Mouse (Mus musculus) forebrain, postnatal 0 days (tissue): ENCODE results near the gene Gabpb2. TPM values are rescaled to one million over a fixed set of nuclear protein-coding genes. Genes with fewer than 3 reads are reported as not detected.

Experiments used
- ATAC-seq: fragments of 200-750 bp; cut with Nextera tagmentation; 2 replicates; pipeline ENCODE4 v1.8.0; 2017; ENCODE audit warnings: mild to moderate bottlenecking, moderate library complexity
- DNase-seq: peaks from one replicate; pipeline ENCODE4 v3.0.0-alpha.2; 2015
- H3K27ac ChIP-seq: fragments of 300-500 bp; sonication (generic); 2 replicates; pipeline ENCODE4 v1.5.1; 2014; ENCODE audit warnings: low read depth, mild to moderate bottlenecking, antibody characterized with exemption, low read length, moderate library complexity, mixed read lengths
- H3K27me3 ChIP-seq: fragments of 300-500 bp; sonication (generic); 2 replicates; pipeline ENCODE4 v1.6.1; 2014; ENCODE audit warnings: mild to moderate bottlenecking, low read length, mixed read lengths; ENCODE audit not compliant: insufficient read depth
- H3K36me3 ChIP-seq: fragments of 300-500 bp; sonication (generic); 2 replicates; pipeline ENCODE4 v1.6.1; 2014; ENCODE audit warnings: mild to moderate bottlenecking, moderate library complexity; ENCODE audit not compliant: insufficient read depth
- H3K4me1 ChIP-seq: fragments of 300-500 bp; sonication (generic); 2 replicates; pipeline ENCODE4 v1.6.1; 2014; ENCODE audit warnings: antibody characterized with exemption; ENCODE audit not compliant: insufficient read depth
- H3K4me2 ChIP-seq: fragments of 300-500 bp; sonication (generic); 2 replicates; pipeline ENCODE4 v1.6.1; 2014; ENCODE audit warnings: low read depth, mild to moderate bottlenecking, moderate library complexity
- H3K4me3 ChIP-seq: fragments of 300-500 bp; sonication (generic); 2 replicates; pipeline ENCODE4 v1.5.1; 2014; ENCODE audit warnings: low read depth, low read length, mixed read lengths
- H3K9ac ChIP-seq: fragments of 300-500 bp; sonication (generic); 2 replicates; pipeline ENCODE4 v1.6.1; 2014; ENCODE audit warnings: mild to moderate bottlenecking
- H3K9me3 ChIP-seq: fragments of 300-500 bp; sonication (generic); 2 replicates; pipeline ENCODE4 v1.6.1; 2016; ENCODE audit warnings: low read length
- CTCF ChIP-seq: sonication (generic); IDR thresholded peaks from 2 replicates; pipeline ENCODE4 v1.5.1; 2016; ENCODE audit warnings: antibody characterized with exemption, control low read depth, low read depth
- whole genome bisulfite sequencing: fragments of 180-500 bp; shearing (Covaris S2); extraction: QIAGEN DNeasy Blood & Tissue Kit; methylation state at CpG from one replicate; pipeline ENCODE4 v1.1.7; 2014; 5-methylcytosine and 5-hydroxymethylcytosine counted together
- polyA plus RNA-seq: library from polyadenylated mRNA; unstranded; fragments of >200 nt; fragmentation: Nextera tagmentation; extraction: Ambion mirVana; gene quantifications from 2 replicates; pipeline ENCODE4 v1.2.1, GENCODE M21; 2015
- total RNA-seq: library from RNA; depleted of rRNA; stranded (reverse); fragments of >200 nt; gene quantifications from 2 replicates; pipeline ENCODE4 v1.2.3, GENCODE M21; 2014

The Gabpb2 gene
- total and polyA plus RNA-seq, 2 experiments from 2014 or later, result 1.5 to 9.9 TPM

DNA sequence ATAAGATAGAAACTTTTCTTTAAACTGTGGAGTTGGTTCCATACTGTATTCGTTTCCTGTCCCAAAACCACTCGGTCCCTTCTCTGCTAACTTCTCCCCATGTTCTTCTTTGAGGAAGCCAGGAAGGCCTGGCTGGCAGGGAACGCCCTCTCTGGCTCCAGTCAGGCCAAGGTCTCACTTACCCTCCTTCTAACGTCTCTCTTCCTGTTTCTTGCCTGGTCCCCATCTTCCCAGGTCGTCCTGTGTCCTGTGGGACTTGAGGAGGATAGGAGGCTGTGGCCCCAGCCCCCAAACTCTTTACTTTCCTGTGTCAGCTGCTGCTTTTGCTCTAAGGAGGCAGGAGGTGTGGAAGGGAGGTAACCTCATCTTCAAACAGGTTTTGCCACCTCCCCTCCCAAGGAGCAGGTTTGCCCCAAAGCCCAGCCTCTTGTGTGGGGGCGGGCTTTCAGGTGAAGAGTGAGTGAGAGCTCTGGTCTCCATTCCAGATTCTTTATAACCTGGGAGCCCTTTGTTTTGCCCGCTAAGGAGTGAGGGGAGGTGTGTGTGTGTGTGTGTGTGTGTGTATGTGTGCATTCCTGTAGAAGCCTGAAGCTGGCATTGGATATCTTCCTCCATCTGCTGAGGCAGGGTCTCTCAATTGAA lies 33.2 kb upstream of the Gabpb2 start, which contains the start of gene Bnipl:
TSS of gene Bnipl (minus strand) at position 411 of the 642 bp plus-strand sequence.
- H3K9ac ChIP-seq, result no peak within 1 kb of the TSS
- no peak for DNase-seq
- TF ChIP-seq CTCF, result no peak
- no peak within 1 kb of the TSS for H3K4me3 ChIP-seq
- no peak for ATAC-seq
- H3K4me2 ChIP-seq, result no peak within 1 kb of the TSS
- no peaks in the 10 kb centered on the region for H3K4me1 ChIP-seq
- H3K36me3 ChIP-seq, result peaks cover 29% of the 10 kb centered on the region
- H3K27ac ChIP-seq, result no peak within 1 kb of the TSS
- 58% methylated on average over 7 of the region's 7 CpGs for WGBS
- H3K9me3 ChIP-seq, result no peaks in the 10 kb centered on the region
- H3K27me3 ChIP-seq, result no peaks in the 10 kb centered on the region

- 80% methylated on average over 5 of the region's 5 CpGs for WGBS
- Histone ChIP-seq H3K4me3 (no peak overlapping the region), H3K27me3 (no peaks in the 10 kb centered on the region), H3K9me3 (no peaks in the 10 kb centered on the region), H3K4me1 (no peaks in the 10 kb centered on the region), H3K27ac (no peak overlapping the region), H3K9ac (no peak overlapping the region), H3K36me3 (peaks cover 24% of the 10 kb centered on the region), H3K4me2 (no peak overlapping the region)
- no peak for TF ChIP-seq CTCF
- no peak for DNase-seq
- ATAC-seq, result no peak
Observed at GRCm38 (mm10) chr3:95250361-95250760, 32.6 kb upstream of the Gabpb2 start.

GRCm38 (mm10) chr3:95247660-95248336 lies 30.1 kb upstream of the Gabpb2 start:
- DNase-seq (no peak), ATAC-seq (no peak)
- no peak overlapping the region for H3K4me3 ChIP-seq
- no peak overlapping the region for H3K4me2 ChIP-seq
- 88% methylated on average over 1 of the region's 1 CpGs for WGBS
- no peak for TF ChIP-seq CTCF
- no peak overlapping the region for H3K27ac ChIP-seq
- H3K9me3 ChIP-seq, result no peaks in the 10 kb centered on the region
- no peaks in the 10 kb centered on the region for H3K27me3 ChIP-seq
- no peaks in the 10 kb centered on the region for H3K4me1 ChIP-seq
- H3K36me3 ChIP-seq, result peaks cover 10% of the 10 kb centered on the region; the same call in 1 of the 2 replicates
- H3K9ac ChIP-seq, result no peak overlapping the region

GRCm38 (mm10) chr3:95246465-95247231 lies 28.9 kb upstream of the Gabpb2 start:
- no peak overlapping the region for H3K4me3 ChIP-seq
- DNase-seq, result no peak
- no peak overlapping the region for H3K9ac ChIP-seq
- H3K27ac ChIP-seq, result no peak overlapping the region
- H3K27me3 ChIP-seq, result no peaks in the 10 kb centered on the region
- no peak; the same call in 1 of the 2 replicates for ATAC-seq
- no peak for TF ChIP-seq CTCF
- no peaks in the 10 kb centered on the region for H3K9me3 ChIP-seq
- no peaks in the 10 kb centered on the region for H3K4me1 ChIP-seq
- H3K36me3 ChIP-seq, result peaks cover 12% of the 10 kb centered on the region
- H3K4me2 ChIP-seq, result no peak overlapping the region
- 61% methylated on average over 5 of the region's 5 CpGs for WGBS

DNA sequence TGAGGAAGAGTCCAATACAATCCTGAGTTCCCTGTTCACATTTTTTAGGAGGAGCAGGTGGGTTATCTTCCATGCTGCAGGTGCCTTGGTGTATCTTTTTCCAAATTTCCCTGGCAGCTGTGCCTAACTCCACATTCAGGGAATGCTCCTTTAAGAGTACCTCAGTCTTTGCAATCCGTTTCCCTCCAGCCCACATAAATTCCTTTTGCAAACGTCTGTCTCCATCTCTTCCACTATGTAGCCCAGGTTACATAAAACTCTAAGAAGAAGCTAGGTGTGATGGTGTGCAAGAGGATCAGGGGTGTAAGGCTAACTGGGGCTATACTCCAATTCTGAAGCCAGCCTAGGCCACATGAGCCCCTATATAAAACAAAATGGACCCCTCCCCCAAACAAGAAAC lies 25.4 kb upstream of the Gabpb2 start:
- TF ChIP-seq CTCF, result no peak
- Histone ChIP-seq H3K9me3 (no peaks in the 10 kb centered on the region), H3K27ac (no peak overlapping the region), H3K4me1 (no peaks in the 10 kb centered on the region), H3K4me2 (no peak overlapping the region), H3K36me3 (peaks cover 11% of the 10 kb centered on the region), H3K4me3 (no peak overlapping the region), H3K9ac (no peak overlapping the region), H3K27me3 (no peaks in the 10 kb centered on the region)
- no peak for DNase-seq
- 81% methylated on average over 2 of the region's 2 CpGs for WGBS
- ATAC-seq, result no peak

DNA sequence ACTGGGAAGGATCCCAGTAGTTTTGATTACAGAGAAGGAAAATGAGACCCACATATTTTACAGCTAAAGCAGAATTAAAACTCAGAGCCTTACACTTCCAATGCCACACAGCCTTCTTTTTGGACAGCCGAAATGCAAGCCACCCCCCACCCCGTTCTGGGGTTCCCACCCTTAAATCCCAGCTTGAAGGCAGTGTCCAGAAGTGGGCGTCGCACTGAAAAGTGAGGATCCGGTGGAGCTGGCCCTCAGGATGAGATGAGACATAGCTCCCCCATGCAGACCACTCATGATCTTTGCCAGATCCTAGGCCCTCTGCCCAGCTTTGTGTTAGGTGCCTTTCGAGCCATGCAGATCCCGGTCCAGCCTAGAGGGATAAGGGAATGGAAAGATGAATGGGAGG lies 23.8 kb upstream of the Gabpb2 start, which contains the start of gene Gm128:
TSS of gene Gm128 (minus strand) at position 101 of the 400 bp plus-strand sequence.
- DNase-seq, result no peak
- no peak for TF ChIP-seq CTCF
- no peak within 1 kb of the TSS for H3K27ac ChIP-seq
- 83% methylated on average over 7 of the region's 7 CpGs for WGBS
- H3K4me2 ChIP-seq, result no peak within 1 kb of the TSS
- H3K36me3 ChIP-seq, result peaks cover 16% of the 10 kb centered on the region
- no peaks in the 10 kb centered on the region for H3K4me1 ChIP-seq
- H3K9me3 ChIP-seq, result no peaks in the 10 kb centered on the region
- no peak within 1 kb of the TSS for H3K4me3 ChIP-seq
- H3K9ac ChIP-seq, result no peak within 1 kb of the TSS
- H3K27me3 ChIP-seq, result no peaks in the 10 kb centered on the region
- no peak for ATAC-seq

DNA sequence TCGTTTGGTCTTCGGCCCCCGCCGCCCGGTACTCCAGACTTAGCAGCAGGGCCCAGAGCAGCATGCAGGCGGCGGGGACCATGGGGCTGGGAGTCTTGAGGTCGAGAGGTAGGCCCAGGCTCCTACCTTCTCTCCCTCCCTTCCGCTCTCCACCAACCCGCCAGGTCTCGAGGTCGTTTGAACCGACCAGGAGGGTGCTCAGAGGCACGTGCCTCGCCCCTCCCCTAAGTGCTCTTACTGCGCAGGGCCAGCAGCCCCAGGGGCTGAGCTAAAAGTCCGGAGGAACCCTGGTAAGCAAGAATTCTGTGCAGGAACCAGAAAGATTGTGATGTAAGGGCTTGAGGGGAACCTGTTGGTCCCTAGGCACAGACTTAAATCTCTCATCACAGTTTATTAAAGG lies 23.2 kb upstream of the Gabpb2 start:
- no peak overlapping the region for H3K9ac ChIP-seq
- DNase-seq, result no peak
- WGBS, result 36% methylated on average over 17 of the region's 17 CpGs
- no peaks in the 10 kb centered on the region for H3K27me3 ChIP-seq
- no peaks in the 10 kb centered on the region for H3K4me1 ChIP-seq
- no peak overlapping the region for H3K27ac ChIP-seq
- peaks cover 20% of the 10 kb centered on the region for H3K36me3 ChIP-seq
- H3K4me2 ChIP-seq, result no peak overlapping the region
- TF ChIP-seq CTCF, result no peak
- no peaks in the 10 kb centered on the region for H3K9me3 ChIP-seq
- 0 out of 2 replicates have a peak, but pooled peaks have one; percentile 14 for ATAC-seq
- no peak overlapping the region for H3K4me3 ChIP-seq
